Mouse (Mus musculus): ENCODE data around the gene Fhl1. TPM values are rescaled to one million over a fixed set of nuclear protein-coding genes. Genes with fewer than 3 reads are reported as not detected.

The Fhl1 gene
- 209 TPM for polyA plus RNA-seq (2014; fragmentation: Illumina TruSeq; extraction: RNeasy Lipid Tissue Mini Kit (QIAGEN cat#74804); ENCODE audit: low read depth, low replicate concordance)

DNA sequence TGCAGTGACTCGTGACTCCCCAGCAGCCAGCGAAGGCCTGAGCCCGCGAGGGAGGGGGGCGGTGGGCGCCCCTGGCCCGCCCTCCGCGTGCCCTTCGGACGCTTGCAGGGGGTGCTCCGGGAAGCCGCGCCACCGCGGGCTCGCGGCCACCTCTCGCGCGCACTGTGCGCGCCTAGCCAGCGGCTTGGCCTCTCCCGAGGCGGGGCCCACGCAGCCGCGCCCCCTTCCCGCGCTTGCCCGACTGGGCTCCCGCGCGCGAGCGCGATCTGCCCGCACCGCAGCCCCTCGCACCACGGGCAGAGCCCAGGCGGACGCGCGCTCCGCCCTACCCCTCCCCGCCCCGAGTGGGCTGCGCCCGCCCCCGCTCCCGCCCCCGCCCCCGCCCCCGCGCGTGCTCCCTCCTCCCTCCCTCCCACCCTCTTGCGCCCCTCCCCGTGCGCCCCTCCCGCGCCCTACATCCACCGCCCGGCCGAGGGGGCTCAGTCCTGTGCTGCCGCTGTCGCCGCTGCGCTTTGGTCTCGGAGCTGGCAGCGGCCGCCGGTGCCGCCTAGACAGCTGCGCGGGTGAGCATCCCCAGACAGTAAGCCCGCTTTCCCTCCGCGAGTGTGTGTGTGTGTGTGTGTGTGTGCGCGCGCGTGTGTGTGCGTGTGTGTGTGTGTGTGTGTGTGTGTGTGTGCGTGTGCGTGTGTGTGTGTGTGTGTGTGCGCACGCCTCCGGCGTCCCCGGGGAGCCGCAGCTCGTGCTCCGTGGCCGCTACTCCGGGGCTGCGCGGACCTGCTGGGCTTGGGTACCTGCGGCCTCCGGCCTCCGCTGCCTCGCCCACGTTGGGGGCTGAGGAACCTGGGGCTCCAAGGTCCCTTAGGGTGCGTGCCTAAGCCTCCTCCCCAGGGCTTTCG lies at the start of gene Fhl1:
Gene Fhl1 (plus strand): TSS at position 482 of the 896 bp plus-strand sequence.

DNA sequence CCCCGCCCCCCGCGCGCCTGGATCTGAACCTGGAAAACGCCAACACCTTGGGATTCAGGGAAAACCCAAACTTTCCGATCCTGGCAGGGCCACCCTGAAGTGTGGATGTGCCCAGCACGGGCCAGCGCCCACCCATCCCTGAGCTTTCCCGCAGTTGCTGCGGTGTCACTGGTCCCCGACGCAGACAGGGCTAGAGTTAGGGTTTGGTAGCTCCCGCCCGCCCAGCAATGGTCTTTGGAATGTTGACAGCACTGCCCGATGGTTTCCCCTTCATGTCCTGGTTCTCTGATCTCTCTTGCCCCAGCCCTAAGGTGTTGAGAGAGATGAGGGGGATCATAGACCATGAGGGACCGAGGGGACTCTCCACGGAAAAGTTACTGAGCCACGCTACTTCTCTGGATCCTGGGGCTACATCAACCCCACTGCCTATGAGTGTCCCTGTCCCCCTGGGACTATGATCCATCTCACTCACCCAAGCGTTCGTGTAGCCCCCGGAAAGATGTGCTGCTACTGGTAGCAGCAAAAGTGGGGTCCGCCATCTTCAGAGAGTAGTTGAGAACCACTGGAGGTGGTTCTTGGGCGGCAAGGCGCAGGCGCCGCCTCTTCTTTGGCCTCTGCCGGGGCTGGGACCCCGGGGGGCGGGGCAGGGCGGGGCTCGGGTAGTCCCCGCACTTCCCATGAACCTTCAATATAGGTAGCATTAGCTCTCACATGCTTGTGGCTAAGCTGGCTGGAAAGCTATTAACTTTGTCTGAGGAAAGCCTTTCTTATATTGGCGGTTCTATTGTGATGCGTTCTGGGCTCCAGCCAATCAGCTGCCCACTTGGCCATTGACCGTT lies 90.4 kb downstream of the Fhl1 start, which contains the start of gene Map7d3:
Gene Map7d3 (minus strand): TSS at position 562 of the 839 bp plus-strand sequence.

Other genes starting within 250 kb of the Fhl1 start
- gene Gm10477, start 207.0 kb upstream of the Fhl1 start, polyA plus RNA-seq (2014; fragmentation: Illumina TruSeq; extraction: RNeasy Lipid Tissue Mini Kit (QIAGEN cat#74804); ENCODE audit: low read depth, low replicate concordance) = not detected
- gene Gm648, start 182.2 kb upstream of the Fhl1 start, polyA plus RNA-seq (2014; fragmentation: Illumina TruSeq; extraction: RNeasy Lipid Tissue Mini Kit (QIAGEN cat#74804); ENCODE audit: low read depth, low replicate concordance) = 0.42 TPM
- gene Mmgt1, start 133.7 kb upstream of the Fhl1 start, polyA plus RNA-seq (2014; fragmentation: Illumina TruSeq; extraction: RNeasy Lipid Tissue Mini Kit (QIAGEN cat#74804); ENCODE audit: low read depth, low replicate concordance) = 22.4 TPM
- 54.3 TPM for gene Slc9a6, start 122.0 kb upstream of the Fhl1 start, polyA plus RNA-seq (2014; fragmentation: Illumina TruSeq; extraction: RNeasy Lipid Tissue Mini Kit (QIAGEN cat#74804); ENCODE audit: low read depth, low replicate concordance)
- 2.7 TPM for gene Map7d3, start 90.5 kb downstream of the Fhl1 start, polyA plus RNA-seq (2014; fragmentation: Illumina TruSeq; extraction: RNeasy Lipid Tissue Mini Kit (QIAGEN cat#74804); ENCODE audit: low read depth, low replicate concordance)
- gene Adgrg4, start 138.4 kb downstream of the Fhl1 start, polyA plus RNA-seq (2014; fragmentation: Illumina TruSeq; extraction: RNeasy Lipid Tissue Mini Kit (QIAGEN cat#74804); ENCODE audit: low read depth, low replicate concordance) = not detected